Mouse (Mus musculus) megakaryocyte, embryonic 14.5 days (primary cell): ENCODE results near the gene Smim9. TPM values are rescaled to one million over a fixed set of nuclear protein-coding genes. Genes with fewer than 3 reads are reported as not detected.

ENCODE experiments used
- H3K27me3 ChIP-seq: replicated peaks from 2 replicates; pipeline ENCODE3; 2012; ENCODE audit warnings: inconsistent platforms
- H3K36me3 ChIP-seq: replicated peaks from 2 replicates; pipeline ENCODE3; 2012; ENCODE audit warnings: low read length, inconsistent platforms, mixed read lengths
- H3K4me1 ChIP-seq: 2 replicates; pipeline ENCODE4 v1.6.1; 2012; ENCODE audit warnings: inconsistent platforms
- H3K4me3 ChIP-seq: replicated peaks from 2 replicates; pipeline ENCODE3; 2012; ENCODE audit warnings: moderate library complexity, mild to moderate bottlenecking, inconsistent platforms
- H3K9me3 ChIP-seq: 2 replicates; pipeline ENCODE4 v1.6.1; 2012; ENCODE audit warnings: inconsistent platforms
- FLI1 ChIP-seq: IDR thresholded peaks from 2 replicates; pipeline ENCODE4 v1.6.1; 2012; ENCODE audit warnings: low read length, inconsistent platforms, mixed read lengths
- GATA1 ChIP-seq: IDR thresholded peaks from 3 replicates; pipeline ENCODE4 v1.6.1; 2012; ENCODE audit warnings: mixed read lengths, low read length, inconsistent platforms, borderline replicate concordance
- polyA plus RNA-seq: library from polyadenylated mRNA; stranded (reverse); fragments of >175 nt; gene quantifications from 2 replicates; pipeline ENCODE4 v1.2.3, GENCODE M21; 2012; ENCODE audit warnings: low replicate concordance; ENCODE audit not compliant: insufficient read depth

Gene Smim9
- polyA plus RNA-seq, 1 experiment, result not detected

- no peaks in the 10 kb centered on the region for H3K9me3 ChIP-seq
- H3K27me3 ChIP-seq, result peaks cover 5% of the 10 kb centered on the region
- TF ChIP-seq GATA1 (no peak), FLI1 (no peak)
- peaks cover 12% of the 10 kb centered on the region for H3K36me3 ChIP-seq
- peaks cover 3% of the 10 kb centered on the region for H3K4me1 ChIP-seq
- peak overlapping the region; percentile 92 for H3K4me3 ChIP-seq
These were observed 34.1 kb downstream of the Smim9 start for GRCm38 (mm10) chrX:75129474-75129873.

- Histone ChIP-seq H3K36me3 (peaks cover 20% of the 10 kb centered on the region), H3K27me3 (peaks cover 5% of the 10 kb centered on the region), H3K4me3 (peak overlapping the region; percentile 80), H3K4me1 (peaks cover 3% of the 10 kb centered on the region), H3K9me3 (no peaks in the 10 kb centered on the region)
- TF ChIP-seq GATA1 (no peak), FLI1 (no peak)
These were observed 35.1 kb downstream of the Smim9 start for GRCm38 (mm10) chrX:75128333-75128980.

DNA sequence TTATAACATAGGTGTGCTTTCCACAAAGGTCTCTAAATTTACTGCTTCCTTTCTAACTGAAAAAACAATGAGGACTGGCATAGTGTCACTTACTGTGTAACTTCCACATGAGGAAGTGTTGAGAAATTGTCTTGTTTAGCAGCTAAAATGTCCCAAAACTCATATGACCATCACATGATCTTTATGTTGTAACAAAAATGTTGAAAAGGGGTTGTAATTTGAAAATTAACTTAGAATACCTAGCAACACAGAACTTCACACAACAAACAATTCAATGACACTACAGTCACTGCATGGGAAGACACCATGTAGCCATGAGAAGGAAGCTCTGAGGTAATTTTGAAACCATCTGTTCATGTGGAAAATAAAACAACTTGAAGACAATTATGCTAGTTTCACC lies 36.7 kb downstream of the Smim9 start:
- Histone ChIP-seq H3K9me3 (no peaks in the 10 kb centered on the region), H3K27me3 (peaks cover 5% of the 10 kb centered on the region), H3K36me3 (peaks cover 29% of the 10 kb centered on the region), H3K4me1 (peaks cover 3% of the 10 kb centered on the region), H3K4me3 (no peak overlapping the region)
- TF ChIP-seq GATA1, result no peak
- TF ChIP-seq FLI1, result no peak

DNA sequence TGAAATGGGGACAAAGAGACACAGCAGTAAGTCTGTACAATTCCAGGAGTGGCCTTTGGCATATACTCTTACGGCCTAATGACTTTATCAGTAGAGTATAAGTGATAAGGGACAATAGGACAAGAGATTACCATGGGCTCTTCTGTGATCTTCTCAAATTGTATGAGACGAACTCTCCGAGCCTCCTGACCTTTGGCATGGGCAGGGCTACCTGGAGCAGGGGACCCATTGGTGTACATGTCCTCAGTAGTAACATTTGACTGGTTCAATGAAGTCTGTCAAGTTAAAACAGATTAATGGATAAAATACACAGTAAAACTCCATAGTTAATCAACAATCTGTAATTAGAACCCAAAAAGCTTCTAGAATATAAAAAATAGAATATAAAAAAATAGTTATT lies 38.0 kb downstream of the Smim9 start:
- Histone ChIP-seq H3K4me1 (peaks cover 3% of the 10 kb centered on the region), H3K36me3 (peaks cover 40% of the 10 kb centered on the region), H3K27me3 (peaks cover 1% of the 10 kb centered on the region)

GRCm38 (mm10) chrX:75115550-75115949 lies 48.0 kb downstream of the Smim9 start:
- H3K36me3 ChIP-seq, result peaks cover 84% of the 10 kb centered on the region
- no peak for TF ChIP-seq FLI1
- TF ChIP-seq GATA1, result no peak

More for the DNA sequence above, 38.0 kb downstream of the Smim9 start:
- Histone ChIP-seq H3K4me3 (no peak overlapping the region), H3K9me3 (no peaks in the 10 kb centered on the region)
- TF ChIP-seq FLI1 (no peak), GATA1 (no peak)

DNA sequence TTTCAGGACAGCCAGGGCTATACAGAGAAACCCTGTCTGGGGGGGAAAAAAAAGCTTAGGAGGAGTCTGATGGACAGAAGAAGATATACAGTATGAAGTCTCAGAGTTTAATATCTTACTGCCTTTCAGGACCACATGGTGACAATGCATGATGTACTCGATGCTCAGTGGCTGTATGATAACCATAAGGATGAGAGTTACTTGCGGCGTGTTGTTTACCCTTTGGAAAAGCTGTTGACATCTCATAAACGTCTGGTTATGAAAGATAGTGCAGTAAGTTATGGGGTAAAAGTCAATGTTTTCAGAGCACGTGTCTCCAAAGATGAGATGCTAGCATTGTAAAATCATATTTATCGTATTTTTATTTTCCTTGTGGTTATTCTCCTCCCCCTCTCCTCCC lies 61.3 kb downstream of the Smim9 start:
- peaks cover 6% of the 10 kb centered on the region for H3K27me3 ChIP-seq
- TF ChIP-seq FLI1 (no peak), GATA1 (no peak)
- H3K36me3 ChIP-seq, result peaks cover 69% of the 10 kb centered on the region
- H3K9me3 ChIP-seq, result no peaks in the 10 kb centered on the region
- H3K4me3 ChIP-seq, result no peak overlapping the region
- H3K4me1 ChIP-seq, result no peaks in the 10 kb centered on the region

More at GRCm38 (mm10) chrX:75115550-75115949, 48.0 kb downstream of the Smim9 start:
- H3K27me3 ChIP-seq, result peaks cover 3% of the 10 kb centered on the region
- H3K4me1 ChIP-seq, result no peaks in the 10 kb centered on the region
- H3K4me3 ChIP-seq, result no peak overlapping the region
- no peaks in the 10 kb centered on the region for H3K9me3 ChIP-seq

GRCm38 (mm10) chrX:75098799-75099198 lies 64.8 kb downstream of the Smim9 start:
- Histone ChIP-seq H3K36me3 (peaks cover 38% of the 10 kb centered on the region), H3K4me1 (no peaks in the 10 kb centered on the region), H3K27me3 (peaks cover 10% of the 10 kb centered on the region), H3K4me3 (no peak overlapping the region), H3K9me3 (no peaks in the 10 kb centered on the region)
- TF ChIP-seq FLI1, result no peak
- TF ChIP-seq GATA1, result no peak

DNA sequence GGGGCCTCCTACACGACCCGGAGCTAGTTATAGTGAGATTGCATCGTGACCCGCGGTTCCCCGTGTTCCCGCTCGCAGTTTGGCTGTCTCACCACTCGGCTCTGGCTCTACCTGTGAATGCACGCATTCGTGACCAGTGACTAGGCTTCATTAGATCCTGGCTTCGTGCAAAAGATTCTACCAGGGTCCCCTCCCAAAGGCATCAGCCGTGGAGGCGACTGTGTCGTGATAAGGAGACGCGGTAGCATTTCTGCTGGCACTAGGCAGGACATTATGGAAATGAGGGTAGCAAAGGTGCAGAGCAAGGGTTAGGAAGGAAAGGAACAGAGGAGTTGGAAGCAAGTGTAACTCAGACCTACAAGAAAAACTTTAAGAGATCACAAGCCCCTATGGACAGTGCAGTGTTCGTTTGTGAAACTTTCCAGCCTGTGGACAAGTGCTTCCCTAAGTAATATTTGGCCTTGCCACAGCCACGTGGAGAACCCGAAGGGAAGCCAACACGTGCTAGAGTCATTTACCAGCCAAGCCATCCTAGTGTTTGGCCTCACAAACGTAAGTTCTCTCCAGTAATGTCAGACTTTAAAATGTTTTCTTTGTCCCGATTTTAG lies 67.3 kb downstream of the Smim9 start:
- TF ChIP-seq FLI1 (no peak), GATA1 (no peak)
- Histone ChIP-seq H3K4me1 (no peaks in the 10 kb centered on the region), H3K4me3 (peak overlapping the region; percentile 97), H3K36me3 (peaks cover 25% of the 10 kb centered on the region), H3K9me3 (no peaks in the 10 kb centered on the region), H3K27me3 (peaks cover 10% of the 10 kb centered on the region)

Other genes with a start within 250 kb of the Smim9 start
- gene Gab3, start 78.3 kb downstream of the Smim9 start, polyA plus RNA-seq, result 0.41 TPM in 1 of 2 replicates, not detected in the other
- 1.8 and 9.2 TPM in 2 replicates for gene Dkc1, start 67.9 kb downstream of the Smim9 start, polyA plus RNA-seq
- gene Mpp1, start 32.8 kb downstream of the Smim9 start, polyA plus RNA-seq, result 3.6 and 11.2 TPM in 2 replicates
- 2.2 TPM in 1 of 2 replicates, not detected in the other for gene Fundc2, start 218.6 kb upstream of the Smim9 start, polyA plus RNA-seq
- not detected in 2 replicates for gene F8, start 218.8 kb upstream of the Smim9 start, polyA plus RNA-seq